In genomic region chr17:32109201-32109940, GRCm38 (mm10) we compare ENCODE assay signal across 20 mouse cellular contexts. TPM values are rescaled to one million over a fixed set of nuclear protein-coding genes. Genes with fewer than 3 reads are reported as not detected.
A peak's percentile ranks its signal among the peaks of the same experiment; 100 is the strongest.
DNase-seq lines count a peak whose midpoint lies in the region; ATAC-seq and TF ChIP-seq lines count a peak whose summit lies in the region.
"Had no signal": no experiment of that assay in that cellular context is flagged by ENCODE, and none has a peak within 500 bp of the region (broad histone marks: within the 10 kb centered on the region; RNA-seq: fewer than 3 reads in every experiment).

No protein-coding gene starts in this region.

- H3K4me1 ChIP-seq in heart, embryonic 16.5 days (ENCODE audit: control insufficient read depth, insufficient read depth, low read length): peaks cover 22% of the 10 kb centered on the region
- H3K4me1 ChIP-seq in liver, embryonic 12.5 days: peaks cover 98% of the 10 kb centered on the region
- peaks cover 27% of the 10 kb centered on the region for H3K4me1 ChIP-seq in small intestine, adult 2 months (ENCODE audit: control insufficient read depth, insufficient read depth, insufficient read length, low read length)

- H3K9ac ChIP-seq in heart, embryonic 16.5 days (ENCODE audit: low read length): no peak overlapping the region
- peak overlapping the region; percentile 61 for H3K9ac ChIP-seq in liver, embryonic 12.5 days
- H3K9ac ChIP-seq: forebrain, embryonic 13.5 days; hindbrain, embryonic 13.5 days; neural tube, embryonic 12.5 days had no signal

- WGBS in heart, embryonic 16.5 days: 62% methylated on average over 6 of the region's 6 CpGs
- WGBS in liver, embryonic 12.5 days (ENCODE audit: insufficient replicate concordance): 48% methylated on average over 6 of the region's 6 CpGs
- WGBS in small intestine, adult 2 months: 74% methylated on average over 6 of the region's 6 CpGs

- peak overlapping the region; percentile 36 for H3K27ac ChIP-seq in heart, embryonic 16.5 days (ENCODE audit: low read length)
- peak overlapping the region; percentile 95 for H3K27ac ChIP-seq in liver, embryonic 12.5 days
- H3K27ac ChIP-seq in small intestine, adult 2 months (ENCODE audit: insufficient read depth, low read depth, low read length): peak overlapping the region; percentile 14; the same call in 1 of the 2 replicates
- H3K27ac ChIP-seq: forebrain, embryonic 13.5 days; hindbrain, embryonic 13.5 days; neural tube, embryonic 12.5 days had no signal

- H3K4me2 ChIP-seq in heart, embryonic 16.5 days (ENCODE audit: low read depth, low read length): no peak overlapping the region
- peak overlapping the region; percentile 56 for H3K4me2 ChIP-seq in liver, embryonic 12.5 days
- H3K4me2 ChIP-seq: forebrain, embryonic 13.5 days; hindbrain, embryonic 13.5 days; neural tube, embryonic 12.5 days had no signal

- DNase-seq in heart, postnatal 36 days: no peak
- no peak for DNase-seq in thymus, postnatal 14 days
- DNase-seq in kidney, adult 11 months: no peak
- DNase-seq: cerebellum, adult 8-10 months; gastrocnemius, postnatal 10 days; heart, adult 18-20 months; kidney, adult 9 months; lung, postnatal 14 days; right cerebral cortex, adult 18-20 months; thymus, postnatal 4 days had no signal

- no peaks in the 10 kb centered on the region for H3K36me3 ChIP-seq in heart, embryonic 16.5 days (ENCODE audit: control insufficient read depth, insufficient read depth)
- no peaks in the 10 kb centered on the region for H3K36me3 ChIP-seq in liver, embryonic 12.5 days
- no peaks in the 10 kb centered on the region for H3K36me3 ChIP-seq in small intestine, adult 2 months (ENCODE audit: control insufficient read depth, insufficient read depth, low read length)
- H3K36me3 ChIP-seq: hindbrain, embryonic 13.5 days; neural tube, embryonic 12.5 days had no signal

- peaks cover 2% of the 10 kb centered on the region for H3K27me3 ChIP-seq in heart, embryonic 16.5 days (ENCODE audit: control insufficient read depth, insufficient read depth, low read length)
- peaks cover 10% of the 10 kb centered on the region; the same call in 1 of the 2 replicates for H3K27me3 ChIP-seq in liver, embryonic 12.5 days (replicated peaks)
- no peaks in the 10 kb centered on the region for H3K27me3 ChIP-seq in small intestine, adult 2 months (ENCODE audit: control insufficient read depth, insufficient read depth, low read length)
- H3K27me3 ChIP-seq: Patski had no signal

- no peak for TF ChIP-seq CTCF in small intestine, adult 2 months (IDR thresholded peaks at IDR 0.05; ENCODE audit: extremely low read depth, insufficient read length, insufficient replicate concordance, low read depth, low read length)

- ATAC-seq in heart, embryonic 16.5 days (replicated peaks; ENCODE audit: extremely low read depth, insufficient read depth, low FRiP score): no peak
- ATAC-seq in erythroid progenitor cell, adult 5-6 weeks (replicated peaks; ENCODE audit: low FRiP score, poor library complexity, severe bottlenecking): 0 out of 2 replicates have a peak, but pooled peaks have one; percentile 4
- ATAC-seq in liver, embryonic 12.5 days: no peak
- ATAC-seq: activated CD4-positive, CD25-positive, alpha-beta regulatory T cell, adult 4 months; forebrain, embryonic 13.5 days; Patski had no signal

- no peak overlapping the region for H3K4me3 ChIP-seq in heart, embryonic 16.5 days (ENCODE audit: low read length)
- no peak overlapping the region for H3K4me3 ChIP-seq in liver, embryonic 12.5 days
- no peak overlapping the region for H3K4me3 ChIP-seq in small intestine, adult 2 months (ENCODE audit: low read depth, low read length)
- H3K4me3 ChIP-seq: forebrain, embryonic 13.5 days; hindbrain, embryonic 13.5 days; neural tube, embryonic 12.5 days had no signal

- H3K9me3 ChIP-seq in heart, embryonic 16.5 days (replicated peaks; ENCODE audit: control insufficient read depth, low read length): no peaks in the 10 kb centered on the region
- H3K9me3 ChIP-seq in liver, embryonic 12.5 days (replicated peaks): no peaks in the 10 kb centered on the region
- H3K9me3 ChIP-seq: forebrain, embryonic 13.5 days; hindbrain, embryonic 13.5 days; neural tube, embryonic 12.5 days had no signal

- TF ChIP-seq POLR2A in small intestine, adult 2 months (IDR thresholded peaks at IDR 0.05; ENCODE audit: low read depth, low read length): no peak

- intact Hi-C loops in heart, postnatal 36 days (cut with DNase I): no loop called here

RNA-seq across cellular contexts. Expression of gene Notch3, which starts 57.3 kb away (rescaled TPM):
- 8.6 and 8.9 TPM in 2 replicates for polyA plus RNA-seq in heart, embryonic 16.5 days (2015; fragmentation: Nextera tagmentation; extraction: Ambion mirVana)
- 10 to 100 TPM; 25.1 to 26.4 TPM for total RNA-seq in heart, postnatal 36 days (2021)
- 0.42 TPM in 1 of 2 replicates, not detected in the other for total RNA-seq in erythroid progenitor cell, adult 5-6 weeks (2015; ENCODE audit: low replicate concordance)
- total RNA-seq in erythroid progenitor cell, adult 5-6 weeks (2017; ENCODE audit: low replicate concordance): 0.26 TPM in 1 of 2 replicates, not detected in the other
- 1.7 and 2.3 TPM in 2 replicates for polyA plus RNA-seq in liver, embryonic 12.5 days (2016; fragmentation: Nextera tagmentation; extraction: Ambion mirVana)
- 6.1 and 8.3 TPM in 2 replicates for polyA plus RNA-seq in small intestine, adult 2 months (2012; rRNA removed)
- total RNA-seq: megakaryocyte-erythroid progenitor cell, adult 5-6 weeks had no signal
- polyA plus RNA-seq: activated CD4-positive, CD25-positive, alpha-beta regulatory T cell, adult 4 months had no signal

Comparison
In these comparisons a context has a peak if more than half of its experiments do, and no peak if none do; other contexts are left out.
1. H3K27ac ChIP-seq: peak in every context shown above with its lines; median percentile 95 in liver, embryonic 12.5 days; 36 in heart, embryonic 16.5 days; 14 in small intestine, adult 2 months.